Mouse (Mus musculus): ENCODE measurements around the gene Oas2.
"Not testable (repeated sequence)": the region's sequence is repeated elsewhere in the genome, so short reads cannot be mapped to it uniquely, and the experiment has no call there.

Gene Oas2

DNA sequence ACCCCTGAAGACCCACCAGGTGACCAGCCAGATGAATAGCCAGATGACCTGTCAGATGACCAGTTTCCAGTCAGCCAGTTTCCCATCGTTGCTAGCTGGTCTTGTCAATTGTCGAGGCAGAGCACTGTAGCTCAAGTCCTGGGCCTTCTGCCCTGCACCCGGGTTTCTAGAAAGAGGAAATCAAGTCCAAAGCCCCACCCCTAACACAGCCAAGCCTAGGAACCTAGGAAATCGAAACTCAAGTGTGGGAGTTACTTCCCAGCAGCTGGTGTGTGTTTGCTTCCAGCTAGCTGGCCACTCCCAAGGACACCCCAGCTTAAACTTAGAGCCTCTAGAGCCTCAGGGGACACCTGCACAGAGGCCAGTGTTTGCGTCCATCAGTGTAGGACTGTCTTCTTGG lies at the start of gene Oas2:
Oas2 (minus strand) TSS at position 166 of the 400 bp plus-strand sequence.
- DNase-seq = no peak

DNA sequence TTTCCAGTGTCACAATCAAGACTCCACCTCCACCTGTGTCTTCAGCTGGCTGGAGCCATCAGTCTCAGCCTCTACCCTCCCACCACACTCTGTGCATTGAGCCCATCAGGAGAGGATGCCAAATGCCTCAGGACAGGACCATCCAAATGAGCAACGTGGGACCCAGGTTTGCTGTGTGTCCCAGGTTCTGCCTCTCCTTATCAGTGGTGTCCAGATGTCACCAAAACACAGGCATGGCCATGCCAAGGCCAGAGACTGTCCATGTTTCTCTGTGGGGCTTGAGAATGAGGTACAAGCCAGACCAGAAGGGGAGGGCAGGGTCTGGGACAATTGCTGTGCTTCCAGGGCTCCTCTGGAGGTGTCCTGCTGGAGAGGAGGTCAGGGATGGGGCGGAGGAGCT lies 49.3 kb upstream of the Oas2 start:
- DNase-seq = not testable (repeated sequence)

DNA sequence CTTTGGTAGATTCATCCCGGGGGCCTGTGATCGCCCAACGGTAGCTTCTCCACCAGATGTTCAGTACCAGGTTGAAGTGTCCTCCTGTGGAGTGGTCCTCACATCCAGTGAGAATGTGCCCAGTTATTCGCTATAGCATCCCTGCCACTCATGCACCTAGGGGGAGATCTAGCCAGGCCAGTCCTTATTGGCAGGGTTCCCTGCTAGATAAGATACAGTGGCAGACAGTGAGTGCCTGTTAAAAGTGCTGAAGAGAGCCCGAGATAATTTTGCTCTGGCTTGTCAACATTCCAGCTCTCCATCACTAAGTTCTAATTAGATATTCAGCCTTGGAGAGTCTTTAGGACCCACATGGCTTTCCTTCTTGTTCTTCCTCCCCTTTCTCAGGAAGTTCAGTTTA lies 48.5 kb upstream of the Oas2 start:
- not testable (repeated sequence) for DNase-seq

DNA sequence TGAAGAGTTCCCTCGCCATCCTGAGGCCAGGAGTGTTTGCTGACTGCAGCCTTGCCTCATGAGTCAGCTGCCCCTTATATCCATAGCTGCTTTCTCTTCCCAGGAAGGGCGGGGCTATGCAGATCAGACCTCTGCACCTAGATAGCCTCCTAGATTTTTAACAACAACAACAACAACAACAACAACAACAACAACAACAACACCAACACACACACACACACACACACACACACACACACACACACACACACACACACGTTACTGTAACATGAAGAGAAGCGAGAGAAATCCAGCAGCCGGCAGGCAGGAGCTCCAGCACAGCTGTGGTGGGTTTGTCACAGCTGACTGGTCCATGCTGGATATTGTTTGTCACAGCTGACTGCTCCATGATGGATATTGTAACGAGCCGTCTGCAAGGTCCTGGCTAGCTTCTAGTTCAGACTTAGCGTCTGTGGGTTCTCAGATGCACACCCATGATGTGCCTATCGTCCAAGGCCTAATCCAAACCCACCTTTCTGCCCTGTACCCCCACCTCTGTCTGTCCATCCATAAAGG lies 45.9 kb upstream of the Oas2 start, which contains the start of gene Oas1e:
Oas1e (minus strand) TSS at position 51 of the 555 bp plus-strand sequence.
- not testable (repeated sequence) for DNase-seq

DNA sequence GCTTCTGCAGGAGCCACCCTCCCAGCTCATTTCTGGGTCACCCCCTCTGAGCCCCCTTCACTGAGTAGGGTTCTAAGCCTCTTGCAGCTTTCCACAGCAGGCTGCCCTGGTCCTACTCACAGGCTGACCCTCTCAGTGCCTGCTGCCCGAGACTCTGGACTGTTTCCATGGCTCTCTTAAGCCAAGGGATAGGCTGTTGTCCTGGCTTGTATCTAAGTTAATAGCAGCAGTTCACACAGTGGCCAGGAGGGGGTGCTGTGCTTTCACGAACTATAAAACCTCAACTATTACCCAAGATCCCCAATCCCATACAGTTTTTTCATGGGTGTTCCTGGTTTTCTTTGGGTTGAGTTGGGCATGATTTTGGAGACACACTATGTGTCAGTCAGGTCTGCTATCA lies 43.4 kb upstream of the Oas2 start:
- DNase-seq = peak; percentile 55

DNA sequence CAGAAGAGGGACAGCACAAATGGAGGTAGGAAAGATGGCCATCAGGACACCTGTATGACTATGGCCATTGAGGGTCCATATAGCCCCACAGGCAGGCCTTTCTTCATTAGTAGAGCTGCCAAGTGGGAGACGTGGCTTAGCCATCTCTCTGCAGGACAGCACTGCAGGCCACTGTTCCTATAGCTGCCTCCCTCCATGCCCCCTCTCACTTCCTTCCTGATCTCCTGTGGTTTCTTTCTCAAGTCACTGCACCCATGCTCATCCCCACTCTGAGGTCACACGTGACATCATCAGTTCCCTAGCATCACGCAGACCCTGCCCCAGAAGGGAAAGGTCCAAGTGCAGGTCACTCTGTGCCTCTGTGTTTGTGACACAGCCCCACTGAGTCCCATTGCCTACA lies 37.4 kb upstream of the Oas2 start:
- DNase-seq = no peak

DNA sequence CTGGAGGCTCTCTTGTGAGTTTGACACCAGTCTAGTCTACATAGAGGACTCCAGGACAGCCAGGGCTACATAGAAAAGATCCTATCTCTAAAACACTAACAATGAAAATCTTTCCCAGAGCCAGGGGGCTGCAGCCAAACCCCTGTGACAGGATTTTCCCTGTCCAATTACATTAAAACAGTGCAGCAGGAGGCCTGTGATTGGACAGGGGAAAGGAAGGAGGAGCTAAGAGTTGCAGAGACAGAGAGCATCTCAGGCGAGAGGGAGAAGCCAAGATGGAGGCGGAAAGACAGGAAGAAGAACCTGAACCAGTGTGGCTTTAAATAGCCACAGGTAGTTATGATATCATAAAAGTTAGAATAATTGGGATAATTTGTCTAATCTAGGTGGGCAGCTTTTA lies 32.8 kb upstream of the Oas2 start:
- DNase-seq = no peak

DNA sequence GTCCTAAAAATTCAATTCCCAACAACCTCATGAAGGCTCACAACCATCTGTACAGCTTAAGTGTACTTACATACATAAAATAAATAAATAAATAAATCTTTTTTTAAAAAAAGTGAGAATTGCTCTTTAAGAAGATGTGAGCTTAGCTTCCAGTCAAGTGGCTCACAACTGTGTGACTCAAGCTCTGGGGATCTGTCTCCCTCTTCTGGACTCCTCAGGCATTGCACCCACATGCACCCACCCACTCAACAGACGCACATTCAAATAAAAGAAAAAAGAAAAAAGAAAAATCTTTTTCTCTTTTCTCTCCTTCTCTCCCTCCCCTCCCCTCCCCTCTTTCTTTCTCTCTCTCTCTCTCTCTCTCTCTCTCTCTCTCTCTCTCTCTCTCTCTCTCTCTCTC lies 32.0 kb upstream of the Oas2 start:
- DNase-seq = no peak

DNA sequence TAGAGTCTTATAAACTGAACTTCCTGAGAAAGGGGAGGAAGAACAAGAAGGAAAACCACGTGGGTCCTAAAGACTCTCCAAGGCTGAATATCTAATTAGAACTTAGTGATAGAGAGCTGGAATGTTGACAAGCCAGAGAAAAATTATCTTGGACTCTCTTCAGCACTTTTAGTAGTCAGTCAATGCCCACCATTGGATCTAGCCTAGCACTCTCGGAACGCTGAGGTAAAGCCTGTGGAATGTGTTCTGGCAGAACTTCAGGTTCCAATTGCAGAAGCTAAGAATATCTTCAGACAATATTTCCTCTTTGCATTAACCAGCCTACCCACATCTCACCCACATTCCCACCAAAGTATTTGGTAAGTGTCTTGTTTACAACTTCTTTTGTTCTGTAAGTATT lies 30.3 kb upstream of the Oas2 start:
- no peak for DNase-seq

DNA sequence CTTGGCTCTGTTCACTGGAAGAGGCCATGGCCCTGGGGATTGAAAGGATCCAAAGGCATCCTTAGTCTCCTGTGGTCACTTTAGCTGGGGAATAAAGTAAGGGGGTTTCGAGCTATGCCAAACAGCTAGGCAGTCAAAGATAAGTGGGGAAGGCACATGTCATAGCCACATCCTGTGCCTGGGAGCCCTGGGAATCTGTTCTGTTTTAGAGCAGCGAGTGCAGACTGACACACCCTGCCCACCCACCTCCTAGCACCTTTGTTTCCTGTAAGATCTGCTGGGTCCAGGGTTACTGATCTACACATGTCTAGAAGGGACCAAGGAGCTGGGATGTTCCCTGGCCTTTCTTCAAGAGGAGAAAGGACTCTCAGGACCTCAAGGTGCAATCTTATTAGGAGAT lies 29.3 kb upstream of the Oas2 start:
- peak; percentile 36 for DNase-seq

DNA sequence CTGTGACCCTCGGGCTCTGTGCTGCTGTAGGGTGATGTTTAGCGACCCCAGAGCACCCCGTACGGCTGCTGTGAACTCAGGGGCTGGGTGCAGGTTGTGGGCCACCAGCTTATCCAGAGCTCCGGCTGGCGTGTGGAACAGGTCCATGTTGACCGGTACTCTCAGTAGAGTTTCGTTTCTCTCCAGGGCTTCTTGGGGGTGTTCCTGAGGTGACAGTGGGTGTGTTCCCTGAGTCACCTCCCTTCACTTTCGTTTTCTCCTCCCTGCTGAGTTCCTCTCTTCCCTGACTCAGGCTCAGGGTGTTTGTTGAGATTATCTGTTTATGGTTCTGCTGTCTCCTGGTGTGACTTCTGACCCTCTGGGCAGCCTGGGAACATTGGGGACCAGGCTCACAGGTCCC lies 27.8 kb upstream of the Oas2 start, which contains the start of gene Oas3:
Oas3 (minus strand) TSS at position 184 of the 400 bp plus-strand sequence.
- peak; percentile 26 for DNase-seq

DNA sequence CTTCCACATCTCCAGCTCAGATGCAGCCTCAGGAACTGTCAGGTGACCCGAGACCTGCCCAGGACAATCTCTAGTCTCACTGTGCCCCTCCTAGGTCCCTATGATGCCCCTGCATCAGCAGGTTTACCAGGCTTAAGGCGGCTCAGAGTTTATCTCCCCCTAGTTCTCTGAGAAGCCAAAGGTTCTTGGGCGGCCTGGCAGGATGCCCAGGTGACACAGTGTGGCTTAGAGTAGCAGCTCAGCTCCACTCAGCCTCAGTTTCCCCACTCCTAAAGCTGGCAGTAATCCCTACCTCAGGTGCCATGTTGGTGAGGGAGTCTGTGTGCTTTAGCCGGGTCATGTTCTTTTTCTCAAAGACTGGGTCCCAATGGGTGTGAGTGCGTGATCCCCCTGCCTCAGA lies 27.1 kb upstream of the Oas2 start:
- no peak for DNase-seq

DNA sequence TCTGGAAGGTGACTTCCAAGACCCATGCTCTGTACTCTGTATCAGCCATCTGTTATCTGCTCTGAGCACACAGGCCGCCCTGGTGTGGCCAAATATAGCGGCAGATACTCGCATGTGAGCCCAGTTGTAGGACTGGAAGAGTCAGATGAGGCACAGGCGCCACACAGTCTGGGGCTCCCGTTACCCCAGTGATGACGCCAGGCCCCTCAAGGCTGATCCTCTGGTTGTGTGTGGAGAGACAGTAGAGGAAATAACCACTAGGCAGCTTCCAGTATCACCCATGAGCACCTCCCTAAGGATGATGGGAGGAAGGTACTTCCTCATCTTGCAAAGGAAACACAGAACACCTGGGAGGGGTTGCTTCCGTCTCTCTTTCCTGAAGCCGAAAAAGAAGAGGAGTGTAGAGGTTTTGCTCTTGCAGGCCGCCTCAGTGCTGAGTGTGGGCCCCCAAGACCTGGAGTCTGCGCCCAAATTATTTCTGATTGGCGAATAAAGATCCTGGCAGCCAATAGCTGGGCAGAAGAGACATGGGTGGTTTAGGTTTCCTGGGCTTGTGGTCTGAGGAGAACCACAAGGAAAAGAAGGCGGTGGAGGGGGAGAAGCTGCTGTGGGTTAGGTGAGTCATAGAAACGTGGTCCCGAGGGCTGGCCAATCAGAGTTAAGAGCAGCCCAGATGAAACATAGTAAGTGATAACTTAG lies 25.8 kb upstream of the Oas2 start:
- peak; percentile 75 for DNase-seq

DNA sequence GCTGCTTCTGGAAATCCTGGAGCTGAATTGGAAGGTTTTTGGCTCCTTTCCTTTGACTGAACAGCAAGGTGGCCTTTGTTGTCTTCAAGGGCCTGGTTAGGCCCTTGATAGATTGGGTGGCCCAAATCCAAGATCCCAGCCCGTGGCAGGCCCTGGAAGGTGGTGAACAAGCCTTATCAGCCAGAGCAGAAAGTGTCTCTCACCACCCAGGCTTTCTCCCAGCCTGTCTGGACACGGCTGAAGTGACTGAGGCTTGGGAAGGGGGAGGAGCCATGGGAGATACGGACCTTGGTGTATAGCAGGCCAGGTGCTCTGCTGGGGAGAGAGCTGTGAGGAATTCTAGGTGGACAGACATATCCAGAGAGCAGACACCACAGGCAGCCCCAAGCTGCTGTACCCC lies 19.7 kb upstream of the Oas2 start:
- no peak for DNase-seq

DNA sequence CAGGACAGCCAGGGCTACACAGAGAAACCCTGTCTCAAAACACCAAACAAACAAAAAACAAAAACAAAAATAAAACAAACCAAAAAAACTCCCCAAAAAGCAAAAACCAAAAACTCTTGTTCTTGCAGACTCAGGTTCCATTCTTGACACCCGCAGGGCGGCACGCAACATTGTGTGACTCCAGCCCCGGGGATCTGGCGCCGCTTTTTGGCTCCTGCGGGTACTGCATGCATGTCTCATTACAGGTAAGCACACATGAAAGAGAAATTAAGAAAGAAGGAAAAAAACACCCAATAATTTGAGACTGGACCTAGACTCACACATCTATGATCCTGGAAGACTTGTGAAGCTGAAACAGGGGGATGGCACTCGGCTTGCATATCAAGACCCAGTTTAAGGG lies 15.4 kb upstream of the Oas2 start:
- no peak for DNase-seq

DNA sequence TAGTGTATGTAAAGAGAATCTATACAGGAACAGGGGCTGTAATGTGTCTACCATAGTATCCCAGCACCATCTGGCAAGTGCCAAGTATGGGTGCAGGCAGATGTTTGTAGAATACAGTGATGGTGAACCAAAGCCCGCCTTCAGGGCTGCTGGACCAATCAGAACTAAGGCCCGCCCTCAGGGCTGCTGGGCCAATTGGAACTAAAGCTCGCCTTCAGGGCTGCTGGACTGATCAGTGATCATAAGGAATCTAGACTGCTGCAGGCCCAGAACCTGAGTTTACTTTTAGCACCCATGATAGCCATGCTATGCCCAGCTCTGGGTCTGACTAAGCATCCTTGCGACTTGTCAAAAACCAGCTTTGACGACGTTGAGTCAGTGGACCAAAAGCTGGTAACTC lies 12.2 kb upstream of the Oas2 start:
- no peak for DNase-seq

DNA sequence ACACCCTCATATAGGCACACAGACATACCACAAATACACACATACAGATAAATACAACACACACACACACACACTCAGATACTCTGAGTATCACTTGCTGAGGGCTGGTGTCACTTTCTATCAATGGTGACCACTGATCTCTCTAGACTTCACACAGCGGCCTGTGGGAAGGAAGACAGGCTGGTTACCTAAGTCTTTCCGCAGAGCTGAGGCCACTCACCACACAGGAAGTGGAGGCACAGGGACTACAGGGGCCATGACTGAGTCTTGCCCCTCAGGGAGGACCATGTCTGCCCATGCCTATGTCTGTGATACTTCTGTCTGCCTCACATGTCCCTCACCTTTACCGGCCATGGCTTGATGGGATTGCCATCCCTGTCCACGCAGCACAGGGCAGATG lies 4.6 kb upstream of the Oas2 start:
- DNase-seq = no peak

DNA sequence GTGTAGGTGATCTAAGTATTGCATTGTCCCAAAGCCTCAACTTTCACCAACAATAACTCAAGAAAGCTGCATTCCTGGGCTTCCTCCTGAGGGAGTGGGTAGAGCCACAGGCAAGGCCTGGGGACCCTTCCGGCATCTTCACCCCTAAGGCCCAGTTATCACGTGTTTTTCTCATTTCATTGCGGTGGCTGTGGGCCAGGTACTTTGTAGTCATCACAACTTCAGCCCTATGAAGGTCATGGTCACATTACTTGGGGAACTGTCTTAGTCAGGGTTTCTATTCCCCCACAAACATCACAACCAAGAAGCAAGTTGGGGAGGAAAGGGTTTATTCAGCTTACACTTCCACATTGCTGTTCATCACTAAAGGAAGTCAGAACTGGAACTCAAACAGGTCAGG lies 3.1 kb upstream of the Oas2 start:
- no peak for DNase-seq

DNA sequence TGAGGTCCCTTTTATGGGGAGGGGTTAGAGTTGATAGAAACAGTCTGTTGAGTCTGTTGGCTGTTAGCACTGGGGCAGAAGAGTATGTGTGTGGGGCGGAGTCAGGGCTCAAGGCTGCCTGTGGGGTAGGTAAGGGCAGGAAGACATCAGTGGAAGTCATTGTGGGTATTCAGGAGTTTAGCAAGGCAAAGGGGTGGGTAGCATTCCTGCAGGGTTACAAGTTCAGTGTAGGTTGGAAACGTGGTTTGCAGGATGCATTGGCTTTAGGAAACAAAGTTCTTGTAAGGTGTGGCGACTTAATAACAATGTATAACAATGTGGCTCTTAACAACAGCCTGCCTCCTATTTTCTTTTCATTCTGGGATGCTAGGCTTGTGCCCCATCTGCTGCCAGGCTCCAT lies 1.6 kb upstream of the Oas2 start:
- DNase-seq = no peak

DNA sequence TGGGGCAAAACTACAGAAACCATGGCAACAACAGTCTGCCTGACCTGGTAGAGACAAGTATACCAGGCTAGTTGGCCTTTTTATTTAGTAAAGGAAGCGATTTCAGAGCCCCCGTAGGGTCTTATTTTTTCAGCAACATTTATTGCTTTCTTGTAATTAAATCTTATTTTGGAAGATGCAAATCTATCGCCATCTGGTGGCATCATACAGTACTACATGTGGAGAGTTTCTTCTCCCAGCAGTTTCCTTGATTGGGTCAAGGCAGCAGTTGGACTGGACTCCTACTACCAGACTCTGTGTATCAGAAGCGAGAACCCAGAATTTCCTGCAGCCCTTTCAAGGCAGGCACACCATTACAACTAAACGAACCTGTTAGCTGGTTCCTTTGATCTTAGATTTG lies 3.2 kb downstream of the Oas2 start:
- peak; percentile 59 for DNase-seq

DNA sequence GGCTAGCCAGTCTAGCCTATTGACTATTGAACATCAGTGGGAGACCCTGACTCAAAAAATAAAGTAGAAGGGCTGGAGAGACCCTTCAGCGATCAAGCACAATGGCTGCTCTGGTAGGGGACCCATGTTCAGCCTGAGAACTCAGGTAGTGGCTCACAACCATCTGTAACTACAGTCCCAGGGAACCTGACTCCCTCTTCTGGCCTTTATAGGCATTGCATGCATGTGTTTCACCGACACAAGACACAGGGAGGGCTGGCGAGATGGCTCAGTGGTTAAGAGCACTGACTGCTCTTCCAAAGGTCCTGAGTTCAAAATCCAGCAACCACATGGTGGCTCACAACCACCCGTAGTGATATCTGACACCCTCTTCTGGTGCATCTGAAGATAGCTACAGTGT lies 7.5 kb downstream of the Oas2 start:
- peak; percentile 68 for DNase-seq

DNA sequence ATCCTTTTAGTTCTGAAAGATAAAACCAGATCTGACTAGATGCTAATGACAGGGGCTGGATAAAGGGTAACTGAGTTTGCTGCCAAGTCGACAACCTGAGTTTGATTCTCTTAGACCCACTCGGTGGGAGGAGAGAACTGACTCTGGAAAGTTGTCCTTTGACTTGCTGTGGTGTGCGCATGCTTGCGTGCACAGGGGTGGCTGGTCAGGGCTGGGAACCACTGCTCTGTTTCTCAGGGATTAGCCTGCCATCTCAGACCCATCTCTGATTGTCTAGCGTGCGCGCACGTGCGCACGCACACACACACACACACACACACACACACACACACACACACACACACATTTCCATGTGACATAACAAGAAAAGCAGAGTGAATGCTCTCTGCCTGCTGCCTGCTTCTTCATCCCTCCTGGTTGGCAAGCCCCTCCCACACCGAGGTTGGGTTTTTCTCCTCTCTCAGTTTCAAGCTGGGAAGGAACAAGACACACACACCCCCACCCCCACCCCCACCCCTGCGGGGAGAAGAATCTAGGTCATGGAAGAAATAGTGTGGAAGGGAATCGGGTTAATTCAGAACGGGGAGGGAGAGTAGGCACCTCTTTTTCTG lies 15.2 kb downstream of the Oas2 start:
- no peak for DNase-seq

DNA sequence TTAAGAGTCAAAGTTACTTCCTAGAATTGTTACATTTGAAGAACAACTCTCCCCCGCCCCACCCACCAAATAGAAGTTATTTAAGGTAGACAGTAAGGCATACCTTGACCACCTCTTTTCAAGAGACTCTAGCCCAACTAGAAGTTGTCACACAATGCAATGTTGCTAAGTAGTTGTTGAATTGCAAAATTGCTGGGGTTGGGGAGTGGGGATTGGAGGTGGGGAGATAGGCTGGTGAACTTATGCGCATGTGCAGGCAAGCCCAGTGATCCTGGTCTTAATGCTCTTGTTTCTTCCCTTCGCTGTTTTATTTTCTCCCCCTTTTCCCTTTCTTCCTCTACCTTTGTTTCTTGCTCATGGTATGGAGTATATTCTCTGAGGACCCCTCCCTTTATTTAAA lies 16.0 kb downstream of the Oas2 start:
- no peak for DNase-seq

DNA sequence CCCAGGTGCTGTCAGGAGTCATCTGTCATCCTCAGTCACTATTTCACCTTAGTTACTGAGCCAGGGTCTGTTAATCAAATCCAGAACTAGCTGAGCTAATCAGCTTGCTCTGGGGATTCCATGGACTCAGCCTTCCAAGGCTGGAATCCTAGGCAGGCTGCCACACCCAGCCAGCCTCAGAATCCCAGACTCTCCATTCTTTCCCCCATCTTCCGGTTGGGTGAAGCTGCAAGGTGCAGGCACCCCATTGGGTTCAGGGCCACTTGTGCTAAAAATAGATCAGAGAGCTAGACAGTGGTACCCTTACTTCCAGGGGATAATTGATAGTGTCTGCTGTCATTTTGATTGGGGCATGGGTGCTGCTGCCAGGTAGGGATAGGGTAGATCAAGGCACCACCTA lies 16.9 kb downstream of the Oas2 start:
- no peak for DNase-seq

DNA sequence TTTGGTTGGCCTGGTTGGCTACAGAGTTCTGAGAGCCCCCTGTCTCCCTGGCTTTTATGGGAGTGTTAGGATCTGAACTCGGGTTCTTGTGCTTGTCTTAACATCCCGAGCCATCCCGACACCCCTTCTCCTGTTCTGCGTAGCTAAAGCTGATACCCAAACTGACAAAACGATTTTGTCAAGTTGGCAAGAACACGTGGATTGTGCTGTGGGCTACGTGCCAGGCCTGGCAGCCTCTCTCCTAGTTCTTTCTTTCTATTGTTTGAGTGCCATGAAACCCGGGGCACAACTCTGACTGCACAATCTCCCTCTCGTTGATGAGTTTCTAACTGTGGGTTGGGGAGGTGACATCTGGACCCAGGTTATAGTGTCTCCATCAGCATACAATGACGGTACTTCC lies 20.3 kb downstream of the Oas2 start:
- DNase-seq = no peak
